Mouse (Mus musculus): ENCODE results near the gene Gm11564. TPM values are rescaled to one million over a fixed set of nuclear protein-coding genes. Genes with fewer than 3 reads are reported as not detected.
"Not testable (repeated sequence)": the region's sequence is repeated elsewhere in the genome, so short reads cannot be mapped to it uniquely, and the experiment has no call there.

Gm11564 gene
- not detected in 2 replicates for polyA plus RNA-seq (2011; ENCODE audit: insufficient read length, low read depth, missing spikeins)

- not testable (repeated sequence) for H3K27ac ChIP-seq (ENCODE audit: insufficient read depth, low read length); H3K4me1 ChIP-seq (ENCODE audit: control insufficient read depth, insufficient read depth, low read length)
Measured at GRCm38 (mm10) chr11:99815566-99815965, at the start of gene Gm11564. Gene Gm11564, minus strand, starts transcription at chr11:99815666.

GRCm38 (mm10) chr11:99864176-99864575 is 48.7 kb upstream of the Gm11564 start, which contains the start of gene Gm11559:
Gene Gm11559, plus strand, starts transcription at chr11:99864476.
- H3K27ac ChIP-seq (ENCODE audit: insufficient read depth, low read length); H3K4me1 ChIP-seq (ENCODE audit: control insufficient read depth, insufficient read depth, low read length); H3K4me3 ChIP-seq (ENCODE audit: insufficient read depth, low read length): not testable (repeated sequence)

More at GRCm38 (mm10) chr11:99815566-99815965, at the start of gene Gm11564:
- H3K4me3 ChIP-seq (ENCODE audit: insufficient read depth, low read length), result not testable (repeated sequence)

- TF ChIP-seq CTCF (IDR thresholded peaks at IDR 0.05; ENCODE audit: borderline replicate concordance, insufficient read depth, low read length), result no peak
- no peak for TF ChIP-seq POLR2A (IDR thresholded peaks at IDR 0.05; ENCODE audit: low read depth, low read length)
- Histone ChIP-seq H3K27ac (ENCODE audit: insufficient read depth, low read length) (peak overlapping the region; percentile 72), H3K4me3 (ENCODE audit: insufficient read depth, low read length) (no peak overlapping the region), H3K4me1 (ENCODE audit: control insufficient read depth, insufficient read depth, low read length) (peaks cover 8% of the 10 kb centered on the region)
Measured at GRCm38 (mm10) chr11:99858761-99859160, 43.3 kb upstream of the Gm11564 start.

- Histone ChIP-seq H3K4me3 (ENCODE audit: insufficient read depth, low read length) (no peak within 1 kb of the TSS), H3K27ac (ENCODE audit: insufficient read depth, low read length) (peak within 1 kb of the TSS; percentile 9), H3K4me1 (ENCODE audit: control insufficient read depth, insufficient read depth, low read length) (peaks cover 8% of the 10 kb centered on the region)
- no peak for TF ChIP-seq POLR2A (IDR thresholded peaks at IDR 0.05; ENCODE audit: low read depth, low read length)
- no peak for TF ChIP-seq CTCF (IDR thresholded peaks at IDR 0.05; ENCODE audit: borderline replicate concordance, insufficient read depth, low read length)
Measured at GRCm38 (mm10) chr11:99857617-99858016, 42.2 kb upstream of the Gm11564 start, which contains the start of gene Gm11568. Gene Gm11568, plus strand, starts transcription at chr11:99857917.

GRCm38 (mm10) chr11:99854121-99854520 is 38.7 kb upstream of the Gm11564 start:
- Histone ChIP-seq H3K4me1 (ENCODE audit: control insufficient read depth, insufficient read depth, low read length) (peaks cover 5% of the 10 kb centered on the region), H3K27ac (ENCODE audit: insufficient read depth, low read length) (no peak overlapping the region), H3K4me3 (ENCODE audit: insufficient read depth, low read length) (no peak overlapping the region)
- TF ChIP-seq POLR2A (IDR thresholded peaks at IDR 0.05; ENCODE audit: low read depth, low read length), result no peak
- TF ChIP-seq CTCF (IDR thresholded peaks at IDR 0.05; ENCODE audit: borderline replicate concordance, insufficient read depth, low read length), result peak; percentile 27; the same call in 1 of the 2 replicates

- H3K4me3 ChIP-seq (ENCODE audit: insufficient read depth, low read length), result no peak within 1 kb of the TSS
- H3K4me1 ChIP-seq (ENCODE audit: control insufficient read depth, insufficient read depth, low read length), result no peaks in the 10 kb centered on the region
- H3K27ac ChIP-seq (ENCODE audit: insufficient read depth, low read length), result no peak within 1 kb of the TSS
- TF ChIP-seq POLR2A (IDR thresholded peaks at IDR 0.05; ENCODE audit: low read depth, low read length) (no peak), CTCF (IDR thresholded peaks at IDR 0.05; ENCODE audit: borderline replicate concordance, insufficient read depth, low read length) (no peak)
Measured at GRCm38 (mm10) chr11:99851508-99851907, 36.0 kb upstream of the Gm11564 start, which contains the start of gene Krtap4-16. Gene Krtap4-16, minus strand, starts transcription at chr11:99851608.

- H3K4me3 ChIP-seq (ENCODE audit: insufficient read depth, low read length), result no peak overlapping the region
- H3K27ac ChIP-seq (ENCODE audit: insufficient read depth, low read length), result no peak overlapping the region
- no peaks in the 10 kb centered on the region for H3K4me1 ChIP-seq (ENCODE audit: control insufficient read depth, insufficient read depth, low read length)
- no peak for TF ChIP-seq POLR2A (IDR thresholded peaks at IDR 0.05; ENCODE audit: low read depth, low read length)
- no peak for TF ChIP-seq CTCF (IDR thresholded peaks at IDR 0.05; ENCODE audit: borderline replicate concordance, insufficient read depth, low read length)
Measured at GRCm38 (mm10) chr11:99846746-99847145, 31.3 kb upstream of the Gm11564 start.

GRCm38 (mm10) chr11:99842185-99842584 is 26.7 kb upstream of the Gm11564 start:
- no peaks in the 10 kb centered on the region for H3K4me1 ChIP-seq (ENCODE audit: control insufficient read depth, insufficient read depth, low read length)
- H3K27ac ChIP-seq (ENCODE audit: insufficient read depth, low read length), result no peak overlapping the region
- H3K4me3 ChIP-seq (ENCODE audit: insufficient read depth, low read length), result no peak overlapping the region
- TF ChIP-seq CTCF (IDR thresholded peaks at IDR 0.05; ENCODE audit: borderline replicate concordance, insufficient read depth, low read length), result no peak
- TF ChIP-seq POLR2A (IDR thresholded peaks at IDR 0.05; ENCODE audit: low read depth, low read length), result no peak

- no peak within 1 kb of the TSS for H3K4me3 ChIP-seq (ENCODE audit: insufficient read depth, low read length)
- TF ChIP-seq CTCF (IDR thresholded peaks at IDR 0.05; ENCODE audit: borderline replicate concordance, insufficient read depth, low read length) (no peak), POLR2A (IDR thresholded peaks at IDR 0.05; ENCODE audit: low read depth, low read length) (no peak)
- H3K27ac ChIP-seq (ENCODE audit: insufficient read depth, low read length), result no peak within 1 kb of the TSS
- H3K4me1 ChIP-seq (ENCODE audit: control insufficient read depth, insufficient read depth, low read length), result no peaks in the 10 kb centered on the region
Measured at GRCm38 (mm10) chr11:99837966-99838365, 22.5 kb upstream of the Gm11564 start, which contains the start of gene 2300003K06Rik. Gene 2300003K06Rik, minus strand, starts transcription at chr11:99838066.

GRCm38 (mm10) chr11:99809792-99810191 is 5.7 kb downstream of the Gm11564 start, which contains the start of gene Krtap4-13:
Gene Krtap4-13, minus strand, starts transcription at chr11:99809892.
- H3K4me1 ChIP-seq (ENCODE audit: control insufficient read depth, insufficient read depth, low read length), result not testable (repeated sequence)

GRCm38 (mm10) chr11:99804346-99804745 is 11.1 kb downstream of the Gm11564 start, which contains the start of gene Gm11554:
Gene Gm11554, minus strand, starts transcription at chr11:99804446.
- not testable (repeated sequence) for H3K4me1 ChIP-seq (ENCODE audit: control insufficient read depth, insufficient read depth, low read length); H3K4me3 ChIP-seq (ENCODE audit: insufficient read depth, low read length); H3K27ac ChIP-seq (ENCODE audit: insufficient read depth, low read length)

More at GRCm38 (mm10) chr11:99809792-99810191, 5.7 kb downstream of the Gm11564 start, which contains the start of gene Krtap4-13:
- H3K4me3 ChIP-seq (ENCODE audit: insufficient read depth, low read length); H3K27ac ChIP-seq (ENCODE audit: insufficient read depth, low read length): not testable (repeated sequence)

GRCm38 (mm10) chr11:99798832-99799231 is 16.6 kb downstream of the Gm11564 start, which contains the start of gene Gm11569:
Gene Gm11569, minus strand, starts transcription at chr11:99798932.
- H3K4me1 ChIP-seq (ENCODE audit: control insufficient read depth, insufficient read depth, low read length); H3K4me3 ChIP-seq (ENCODE audit: insufficient read depth, low read length); H3K27ac ChIP-seq (ENCODE audit: insufficient read depth, low read length): not testable (repeated sequence)
